Mouse (Mus musculus) olfactory bulb, adult 2 months (tissue): ENCODE data around the gene Hoxc10. TPM values are rescaled to one million over a fixed set of nuclear protein-coding genes. Genes with fewer than 3 reads are reported as not detected.

Source experiments
- H3K27ac ChIP-seq: fragments of 200-500 bp; 2 replicates; pipeline ENCODE4 v1.5.1; 2012; ENCODE audit warnings: low read depth, low read length; ENCODE audit not compliant: insufficient read depth
- H3K4me1 ChIP-seq: fragments of 200-500 bp; 2 replicates; pipeline ENCODE4 v1.6.1; 2012; ENCODE audit warnings: low read length; ENCODE audit not compliant: control insufficient read depth, insufficient read depth
- H3K4me3 ChIP-seq: fragments of 200-500 bp; 2 replicates; pipeline ENCODE4 v1.5.1; 2012; ENCODE audit warnings: mild to moderate bottlenecking, low read depth, low read length, moderate library complexity; ENCODE audit not compliant: insufficient read depth
- CTCF ChIP-seq: fragments of 200-500 bp; IDR thresholded peaks from 2 replicates; pipeline ENCODE4 v1.5.1; 2012; ENCODE audit warnings: low read depth, mild to moderate bottlenecking, low read length, moderate library complexity; ENCODE audit not compliant: insufficient read depth
- POLR2A ChIP-seq: fragments of 200-500 bp; IDR thresholded peaks from 2 replicates; pipeline ENCODE4 v1.6.1; 2012; ENCODE audit warnings: mild to moderate bottlenecking, low read depth, low read length, moderate library complexity; ENCODE audit not compliant: insufficient read depth
- WGBS: fragments of 180-500 bp; shearing (Covaris S2); methylation state at CpG from one replicate; pipeline ENCODE4 v1.1.7; 2018; 5-methylcytosine and 5-hydroxymethylcytosine counted together
- polyA plus RNA-seq: library from polyadenylated mRNA; stranded (reverse); fragments of >200 nt; gene quantifications from 2 replicates; pipeline ENCODE4 v1.2.4, GENCODE M21; 2012; ENCODE audit warnings: low replicate concordance; ENCODE audit not compliant: missing spikeins, insufficient read depth, insufficient read length

The Hoxc10 gene
- polyA plus RNA-seq, 1 experiment: not detected

DNA sequence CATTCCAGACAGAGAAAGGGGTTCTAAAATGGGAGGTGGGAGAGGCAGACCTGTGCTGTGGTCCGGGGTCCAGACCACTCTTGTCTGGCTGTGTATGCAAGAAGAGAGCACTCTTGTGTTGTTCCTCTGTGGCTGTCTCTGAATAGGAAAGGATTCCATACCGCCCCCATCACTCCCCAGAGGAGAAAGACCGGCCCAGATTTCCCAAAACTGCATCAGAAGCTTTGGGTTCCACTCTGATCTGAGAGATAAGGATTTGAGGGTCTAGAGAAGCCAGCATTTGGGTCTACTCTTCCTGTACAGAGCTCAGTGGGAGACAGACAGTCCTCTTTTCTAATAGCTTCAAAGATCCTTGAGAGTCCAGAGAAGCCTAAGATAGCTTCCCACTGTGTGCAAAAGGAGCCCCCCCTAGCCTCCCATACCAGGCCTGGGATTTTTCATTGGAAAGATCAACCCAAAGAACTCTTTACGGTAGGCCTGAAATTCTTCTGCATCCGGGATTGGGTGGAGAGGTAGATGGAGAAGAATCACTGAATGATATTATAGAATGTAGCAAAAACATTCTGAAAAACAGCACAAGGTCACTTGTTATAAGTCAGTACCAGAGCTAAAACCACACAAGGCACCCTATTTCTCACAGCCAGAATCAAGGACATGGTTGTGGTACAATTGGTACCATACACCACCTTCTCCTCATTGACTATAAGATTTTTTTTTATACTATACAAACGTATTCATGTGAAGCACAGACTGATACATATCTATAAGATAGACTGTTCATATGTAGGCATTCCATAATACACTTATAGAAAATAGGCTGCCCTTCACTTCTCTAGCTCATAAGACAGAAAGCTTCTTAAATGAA is 43.7 kb upstream of the Hoxc10 start:
- WGBS: 16% methylated on average over 6 of the region's 6 CpGs
- Histone ChIP-seq H3K4me1 (peaks cover 4% of the 10 kb centered on the region; the same call in 1 of the 2 replicates), H3K27ac (no peak overlapping the region), H3K4me3 (no peak overlapping the region)
- TF ChIP-seq POLR2A (no peak), CTCF (no peak)

DNA sequence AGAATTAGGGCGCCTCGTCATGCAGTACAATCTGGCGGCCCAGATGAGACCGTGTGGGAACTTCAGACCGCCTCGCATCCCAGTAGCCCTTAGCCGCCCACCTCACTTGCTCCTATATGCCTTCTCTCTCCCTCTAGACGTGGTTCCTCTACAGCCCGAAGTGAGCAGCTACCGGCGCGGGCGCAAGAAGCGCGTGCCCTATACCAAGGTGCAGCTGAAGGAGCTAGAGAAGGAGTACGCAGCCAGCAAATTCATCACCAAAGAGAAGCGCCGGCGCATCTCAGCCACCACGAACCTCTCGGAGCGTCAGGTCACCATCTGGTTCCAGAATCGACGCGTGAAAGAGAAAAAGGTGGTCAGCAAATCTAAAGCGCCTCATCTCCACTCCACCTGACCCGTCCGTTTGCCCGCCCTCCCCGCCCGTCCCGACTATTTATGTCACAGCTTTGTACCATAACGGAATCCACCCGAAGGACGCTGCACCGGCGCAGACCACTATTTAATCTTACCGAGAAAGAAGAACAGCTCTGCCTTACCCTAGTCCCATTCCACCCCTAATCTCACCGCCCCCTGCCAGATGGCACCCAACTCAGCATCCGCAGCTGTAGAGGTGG is 39.5 kb upstream of the Hoxc10 start:
- TF ChIP-seq CTCF (no peak), POLR2A (no peak)
- no peak overlapping the region for H3K27ac ChIP-seq
- no peak overlapping the region for H3K4me3 ChIP-seq
- H3K4me1 ChIP-seq: no peaks in the 10 kb centered on the region
- WGBS: 1% methylated on average over 40 of the region's 40 CpGs

DNA sequence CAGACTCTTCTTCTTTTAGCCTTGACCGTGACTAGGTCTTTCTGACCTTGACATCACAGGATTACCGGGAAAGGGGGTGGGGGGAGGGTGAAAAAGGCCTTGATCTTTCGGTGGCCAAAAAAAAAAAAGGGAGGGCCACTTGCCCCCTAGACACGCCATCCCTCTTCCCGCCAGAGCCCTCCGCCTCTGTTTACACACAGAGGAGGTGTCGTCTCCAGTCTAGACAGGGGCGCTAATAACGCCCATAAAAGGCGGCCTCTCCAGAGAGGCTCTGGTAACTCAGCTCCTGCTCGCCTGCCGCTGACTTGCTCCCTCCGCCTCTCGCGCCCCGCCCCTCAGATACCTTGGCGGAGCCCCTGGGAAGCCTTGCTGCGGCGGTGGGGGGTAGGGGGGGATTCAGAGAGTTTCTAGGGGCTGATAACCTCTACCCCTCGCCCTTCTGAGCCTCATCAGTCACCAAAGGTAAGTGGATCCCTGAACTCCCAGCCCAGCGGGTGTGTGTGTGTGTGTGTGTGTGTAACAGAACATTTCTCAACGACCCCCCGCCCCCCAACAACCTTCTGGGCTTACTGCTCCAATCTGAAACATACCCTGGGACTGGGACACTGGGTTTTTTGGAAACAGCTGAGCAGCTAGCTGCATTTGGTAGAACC is 34.8 kb upstream of the Hoxc10 start:
- 2% methylated on average over 23 of the region's 23 CpGs for WGBS
- no peaks in the 10 kb centered on the region for H3K4me1 ChIP-seq
- TF ChIP-seq POLR2A (no peak), CTCF (no peak)
- H3K27ac ChIP-seq: no peak overlapping the region
- H3K4me3 ChIP-seq: no peak overlapping the region

DNA sequence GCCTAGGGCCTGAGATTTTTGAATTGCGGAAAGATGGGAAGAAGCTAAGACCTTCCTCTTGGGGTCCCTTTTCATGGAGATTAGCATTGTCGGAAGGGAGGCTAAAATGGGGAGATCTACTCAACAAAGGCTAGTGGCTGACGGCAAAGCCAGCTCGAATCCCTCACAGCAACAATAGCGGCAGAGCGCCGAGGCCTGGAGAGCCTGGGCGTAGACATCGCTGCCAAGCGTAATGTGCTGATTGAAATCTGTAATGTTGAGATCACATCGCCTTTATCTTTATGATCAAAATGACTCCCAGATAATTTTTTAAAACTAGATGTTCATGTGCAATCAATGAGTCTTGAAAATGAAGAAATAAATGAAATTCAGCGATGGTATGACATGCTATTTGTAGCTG is 32.2 kb upstream of the Hoxc10 start:
- 4% methylated on average over 12 of the region's 12 CpGs for WGBS
- no peaks in the 10 kb centered on the region for H3K4me1 ChIP-seq
- H3K27ac ChIP-seq: no peak overlapping the region
- H3K4me3 ChIP-seq: no peak overlapping the region
- TF ChIP-seq CTCF: no peak
- no peak for TF ChIP-seq POLR2A

DNA sequence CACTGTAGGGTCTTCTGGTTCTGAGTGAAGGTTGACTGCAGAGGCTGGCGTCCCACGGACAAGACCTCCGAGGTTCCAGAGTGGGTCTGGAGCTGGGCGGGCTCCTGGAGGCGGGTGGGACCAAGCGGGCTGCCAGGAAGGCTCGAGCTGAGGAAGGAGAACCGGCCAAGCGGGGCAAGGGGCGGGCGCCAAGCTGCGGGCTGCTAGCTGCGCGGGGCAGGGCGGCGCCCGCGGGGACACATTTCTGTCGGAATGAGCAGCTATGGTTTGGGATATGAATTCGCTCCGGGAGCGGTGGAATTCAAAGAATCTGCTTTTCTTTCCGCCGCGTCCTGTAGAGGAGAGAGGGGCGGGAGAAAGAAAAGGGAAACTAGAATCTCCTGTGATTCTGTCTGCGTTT is 31.7 kb upstream of the Hoxc10 start:
- H3K4me1 ChIP-seq: no peaks in the 10 kb centered on the region
- 2% methylated on average over 27 of the region's 27 CpGs for WGBS
- H3K4me3 ChIP-seq: no peak overlapping the region
- H3K27ac ChIP-seq: no peak overlapping the region
- TF ChIP-seq POLR2A: no peak
- no peak for TF ChIP-seq CTCF

DNA sequence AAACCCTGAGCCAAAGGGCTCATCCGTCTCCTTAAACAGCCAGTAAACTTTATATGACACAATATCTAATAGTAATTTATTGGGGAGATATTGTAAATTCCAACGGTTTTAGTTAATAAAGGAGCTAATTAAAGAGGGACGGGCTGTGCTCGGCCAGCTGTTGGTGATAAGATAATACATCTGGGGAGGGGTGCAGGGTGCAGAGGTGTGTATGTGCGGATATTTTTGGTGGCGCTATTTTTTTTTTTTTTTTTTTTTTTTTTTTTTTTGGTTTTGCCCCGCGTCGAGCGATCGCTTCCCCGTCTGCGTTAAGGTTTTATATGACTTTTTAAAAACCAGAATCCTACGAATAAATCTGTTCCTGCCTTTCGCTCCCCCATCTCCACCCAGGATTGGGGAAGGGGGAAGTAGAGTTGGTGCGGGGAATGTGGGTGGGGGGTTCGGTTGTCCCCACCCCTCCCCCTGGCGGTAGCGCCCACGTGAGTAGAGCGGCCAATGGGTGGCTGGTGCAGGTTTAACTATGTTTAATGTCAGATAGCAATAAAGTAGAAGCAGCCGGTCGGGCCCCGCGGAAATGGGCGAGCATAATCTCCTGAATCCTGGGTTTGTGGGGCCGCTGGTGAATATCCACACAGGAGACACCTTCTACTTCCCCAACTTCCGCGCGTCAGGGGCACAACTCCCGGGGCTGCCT is 30.2 kb upstream of the Hoxc10 start, which contains the start of gene Hoxc12:
Gene Hoxc12 (plus strand): TSS at position 479 of the 694 bp plus-strand sequence.
- H3K27ac ChIP-seq: no peak within 1 kb of the TSS
- WGBS: 5% methylated on average over 31 of the region's 31 CpGs

DNA sequence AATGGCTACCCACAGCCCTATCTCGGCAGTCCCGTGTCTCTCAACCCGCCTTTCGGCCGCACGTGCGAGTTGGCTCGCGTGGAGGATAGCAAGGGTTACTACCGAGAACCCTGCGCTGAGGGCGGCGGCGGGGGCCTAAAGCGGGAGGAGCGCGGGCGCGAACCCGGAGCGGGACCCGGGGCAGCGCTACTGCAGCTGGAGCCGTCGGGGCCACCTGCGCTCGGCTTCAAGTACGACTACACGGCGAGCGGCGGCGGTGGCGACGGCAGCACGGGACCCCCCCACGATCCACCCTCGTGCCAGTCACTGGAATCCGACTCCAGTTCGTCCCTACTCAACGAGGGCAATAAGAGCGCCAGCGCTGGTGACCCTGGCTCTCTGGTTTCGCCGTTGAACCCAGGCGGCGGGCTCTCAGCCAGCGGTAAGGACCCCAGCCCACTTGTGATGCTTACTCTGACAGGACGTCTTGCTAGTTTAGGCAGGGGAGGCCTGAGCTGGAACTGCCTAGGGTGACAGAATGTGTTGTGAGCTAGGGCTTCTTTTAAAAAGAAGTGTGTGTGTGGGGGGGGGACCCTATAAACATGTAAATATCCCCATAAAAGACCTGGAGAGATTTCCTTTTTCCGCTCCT is 29.4 kb upstream of the Hoxc10 start:
- Histone ChIP-seq H3K4me1 (no peaks in the 10 kb centered on the region), H3K27ac (no peak overlapping the region), H3K4me3 (no peak overlapping the region)
- 2% methylated on average over 50 of the region's 50 CpGs for WGBS
- TF ChIP-seq CTCF (no peak), POLR2A (no peak)

More for the DNA sequence above, 30.2 kb upstream of the Hoxc10 start, which contains the start of gene Hoxc12:
- no peaks in the 10 kb centered on the region for H3K4me1 ChIP-seq
- TF ChIP-seq POLR2A (no peak), CTCF (no peak)
- H3K4me3 ChIP-seq: no peak within 1 kb of the TSS

DNA sequence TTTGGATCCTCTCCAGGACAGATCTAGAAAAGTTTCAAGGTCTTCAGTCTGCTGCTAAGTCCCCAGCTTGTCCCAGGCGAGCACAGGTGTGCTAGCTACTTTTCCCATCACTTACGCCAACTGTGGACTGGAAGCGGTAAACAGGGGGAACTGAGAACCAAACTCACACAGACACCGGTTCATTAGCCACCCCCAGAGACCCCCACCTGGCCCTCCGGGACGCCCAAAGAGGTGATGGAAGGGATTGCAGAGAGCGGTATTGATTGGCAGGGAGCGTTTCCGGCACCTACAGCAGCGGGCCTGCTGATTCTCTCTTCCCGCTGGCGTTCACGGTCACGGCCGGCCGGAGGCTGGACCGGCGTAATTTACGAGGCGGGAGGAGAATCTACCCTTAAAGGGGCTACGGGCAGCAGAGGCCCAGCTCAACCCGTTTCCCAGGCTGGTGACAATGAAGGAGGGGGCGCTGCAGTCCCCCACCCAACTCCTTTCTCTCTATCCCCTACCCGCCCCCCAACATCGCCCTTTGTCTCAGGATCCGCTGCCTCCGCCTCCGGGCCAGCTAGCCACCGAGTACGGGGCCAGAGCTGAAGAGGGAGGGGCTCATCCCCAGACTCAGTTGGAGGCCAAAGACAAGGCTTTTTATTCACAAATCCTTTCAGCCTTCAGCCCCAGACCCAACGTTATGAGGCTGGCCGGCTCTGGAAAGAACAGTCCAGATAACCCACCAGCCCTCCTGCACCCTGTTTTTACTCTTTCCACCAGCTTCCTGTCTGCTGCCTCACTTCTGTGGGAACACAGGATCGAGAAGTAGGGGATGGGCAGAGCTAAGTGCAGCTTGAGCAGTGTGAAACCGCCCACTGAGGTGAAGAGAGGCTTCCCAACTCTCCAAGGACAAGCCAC is 27.1 kb upstream of the Hoxc10 start:
- WGBS: 2% methylated on average over 34 of the region's 34 CpGs
- TF ChIP-seq CTCF (no peak), POLR2A (no peak)

More for the DNA sequence above, 27.1 kb upstream of the Hoxc10 start:
- Histone ChIP-seq H3K27ac (no peak overlapping the region), H3K4me3 (no peak overlapping the region), H3K4me1 (0 out of 2 replicates have a peak, but pooled peaks cover 3% of the 10 kb centered on the region)
